Mouse (Mus musculus) thymus, adult 18-20 months (tissue): ENCODE measurements around the gene Endov.
A peak's percentile ranks its signal among the peaks of the same experiment; 100 is the strongest.

Source experiments
- DNase-seq, 2 experiments: peaks; one replicate each; pipeline ENCODE4 v3.0.0; 2022; ENCODE audit warnings: mixed read lengths in 2 of 2

The Endov gene

GRCm38 (mm10) chr11:119519387-119519786, 28.2 kb downstream of the Endov start:
- DNase-seq: no peak

- no peak for DNase-seq
Observed at GRCm38 (mm10) chr11:119520005-119520712, 29.0 kb downstream of the Endov start.

DNA sequence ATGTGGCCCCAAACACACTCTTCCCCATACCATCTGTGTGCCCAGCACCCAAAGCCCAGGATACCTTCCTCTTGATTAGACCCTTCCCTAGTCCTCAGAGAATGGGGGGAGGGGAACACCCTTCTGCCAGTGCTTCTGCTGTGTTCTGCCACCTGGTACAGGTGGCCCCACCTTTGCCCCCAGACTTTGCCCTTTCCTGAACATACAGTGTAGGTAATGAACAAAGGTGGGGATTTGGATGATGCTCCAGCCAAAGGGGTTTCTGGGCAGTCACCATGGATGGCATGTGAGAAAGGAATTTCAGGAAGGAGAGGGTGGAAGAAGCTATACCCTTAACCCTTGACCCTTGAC, 29.5 kb downstream of the Endov start:
- no peak for DNase-seq

GRCm38 (mm10) chr11:119521920-119522710, 31.0 kb downstream of the Endov start:
- no peak for DNase-seq

DNA sequence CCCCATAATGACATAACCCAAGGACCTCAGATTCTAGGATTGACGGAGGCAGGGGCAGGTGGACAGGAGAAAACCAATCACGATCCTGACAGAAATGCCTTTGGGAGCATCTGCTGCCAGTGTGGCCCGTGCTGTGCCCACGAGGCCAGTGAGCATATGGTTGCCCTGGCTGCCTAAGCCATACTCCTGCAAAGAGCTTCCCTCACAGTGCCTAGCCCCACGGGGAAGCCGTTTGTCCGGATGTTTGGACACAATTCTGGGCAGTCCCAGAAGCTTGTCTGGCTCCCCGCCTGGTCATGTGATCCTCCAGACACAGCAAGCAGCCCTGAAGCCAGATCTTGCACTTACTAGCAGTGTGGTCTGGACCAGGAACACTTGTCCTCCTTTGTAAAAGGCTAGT, 31.6 kb downstream of the Endov start:
- DNase-seq: no peak

DNA sequence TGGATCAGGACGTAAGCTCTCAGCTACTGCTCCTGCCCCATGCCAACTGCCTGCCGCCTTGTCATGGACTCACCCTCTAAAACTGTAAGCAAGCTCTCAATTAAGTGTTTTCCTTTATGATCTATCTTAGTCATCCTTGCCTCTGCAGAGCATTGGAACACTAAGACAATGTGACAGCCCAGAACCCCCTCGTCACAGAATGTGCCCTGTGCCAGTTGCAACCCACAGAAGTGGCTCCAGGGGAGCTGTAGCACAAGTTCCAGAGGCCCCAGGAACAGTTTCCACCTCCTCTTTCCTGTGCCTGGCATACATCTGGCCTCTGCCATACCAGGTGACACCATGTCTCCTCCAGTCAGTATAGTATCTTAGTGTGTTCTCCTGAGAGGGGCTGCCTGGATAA, 32.2 kb downstream of the Endov start:
- DNase-seq: no peak

DNA sequence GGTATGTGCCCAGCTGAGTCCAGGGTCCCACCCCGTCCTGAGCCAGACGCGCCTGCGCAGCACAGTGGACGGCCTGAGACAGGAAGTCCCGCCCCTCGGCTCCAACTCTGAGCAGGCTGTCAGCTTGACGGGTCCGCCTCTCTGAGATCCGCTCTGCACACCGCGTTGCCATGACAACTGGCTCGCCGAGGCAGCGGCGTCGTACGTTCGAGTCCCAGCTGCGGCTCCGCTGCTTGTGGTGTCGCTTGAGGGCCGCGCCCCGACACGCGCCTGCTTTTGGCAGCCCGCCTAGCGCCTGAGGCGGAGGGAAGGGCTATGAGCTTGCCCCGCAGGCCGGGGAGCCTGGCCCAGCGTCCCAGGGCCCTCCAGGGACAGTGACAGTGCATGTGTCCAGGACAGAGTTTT, 33.4 kb downstream of the Endov start:
- peak; percentile 77 to 83 for DNase-seq

- DNase-seq: no peak
Observed at GRCm38 (mm10) chr11:119526068-119526966, 35.2 kb downstream of the Endov start.

GRCm38 (mm10) chr11:119528930-119529329, 37.8 kb downstream of the Endov start:
- DNase-seq: no peak

- DNase-seq: no peak
Observed at GRCm38 (mm10) chr11:119532460-119532859, 41.3 kb downstream of the Endov start.

DNA sequence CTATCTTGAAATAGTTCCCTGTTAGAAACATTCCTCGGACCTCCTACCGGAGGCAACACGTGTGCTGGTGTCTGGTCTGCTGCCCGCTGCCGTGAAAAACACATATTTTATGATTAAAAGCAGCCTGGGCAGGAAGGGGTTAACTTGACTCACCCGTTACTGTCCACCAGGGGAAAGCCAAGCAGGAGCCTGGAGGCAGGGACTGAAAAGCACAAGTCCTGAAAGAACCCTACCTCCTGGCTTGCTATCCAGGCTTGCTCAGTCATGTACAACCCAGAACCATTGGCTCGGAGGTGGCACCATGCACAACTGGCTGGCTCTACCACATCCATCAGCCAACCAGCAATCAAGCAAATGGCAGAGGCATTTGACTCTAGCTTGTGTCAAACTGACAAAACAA, 42.6 kb downstream of the Endov start:
- no peak for DNase-seq

GRCm38 (mm10) chr11:119539944-119540343, 48.8 kb downstream of the Endov start:
- no peak for DNase-seq

- DNase-seq: no peak
Observed at GRCm38 (mm10) chr11:119540560-119540959, 49.4 kb downstream of the Endov start.

GRCm38 (mm10) chr11:119541082-119541481, 49.9 kb downstream of the Endov start:
- DNase-seq: no peak

- DNase-seq: no peak
Observed at GRCm38 (mm10) chr11:119542371-119542770, 51.2 kb downstream of the Endov start.

- no peak for DNase-seq
Observed at GRCm38 (mm10) chr11:119542886-119543285, 51.7 kb downstream of the Endov start.

- no peak for DNase-seq
Observed at GRCm38 (mm10) chr11:119543816-119544517, 52.8 kb downstream of the Endov start.

- no peak for DNase-seq
Observed at GRCm38 (mm10) chr11:119544518-119545105, 53.5 kb downstream of the Endov start.

DNA sequence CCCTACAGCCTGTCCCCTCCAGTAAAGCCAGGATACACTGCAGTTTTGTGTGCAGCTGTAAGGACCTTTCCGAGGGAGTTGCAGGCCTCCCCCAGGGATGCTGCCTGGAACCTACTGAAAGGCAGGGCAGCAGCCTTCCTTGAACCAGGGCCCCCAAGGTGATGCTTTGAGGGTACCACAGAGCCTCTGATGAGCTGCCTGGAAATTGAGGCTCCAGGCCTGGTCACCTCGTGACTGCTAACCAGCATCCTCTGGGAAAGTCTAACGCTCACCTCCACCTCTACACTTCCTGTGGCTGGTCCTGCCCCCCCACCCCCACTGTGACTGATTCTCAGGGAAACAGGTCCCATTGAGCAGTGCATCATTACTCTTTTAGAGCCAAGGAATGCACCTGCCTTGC, 54.1 kb downstream of the Endov start:
- DNase-seq: no peak

DNA sequence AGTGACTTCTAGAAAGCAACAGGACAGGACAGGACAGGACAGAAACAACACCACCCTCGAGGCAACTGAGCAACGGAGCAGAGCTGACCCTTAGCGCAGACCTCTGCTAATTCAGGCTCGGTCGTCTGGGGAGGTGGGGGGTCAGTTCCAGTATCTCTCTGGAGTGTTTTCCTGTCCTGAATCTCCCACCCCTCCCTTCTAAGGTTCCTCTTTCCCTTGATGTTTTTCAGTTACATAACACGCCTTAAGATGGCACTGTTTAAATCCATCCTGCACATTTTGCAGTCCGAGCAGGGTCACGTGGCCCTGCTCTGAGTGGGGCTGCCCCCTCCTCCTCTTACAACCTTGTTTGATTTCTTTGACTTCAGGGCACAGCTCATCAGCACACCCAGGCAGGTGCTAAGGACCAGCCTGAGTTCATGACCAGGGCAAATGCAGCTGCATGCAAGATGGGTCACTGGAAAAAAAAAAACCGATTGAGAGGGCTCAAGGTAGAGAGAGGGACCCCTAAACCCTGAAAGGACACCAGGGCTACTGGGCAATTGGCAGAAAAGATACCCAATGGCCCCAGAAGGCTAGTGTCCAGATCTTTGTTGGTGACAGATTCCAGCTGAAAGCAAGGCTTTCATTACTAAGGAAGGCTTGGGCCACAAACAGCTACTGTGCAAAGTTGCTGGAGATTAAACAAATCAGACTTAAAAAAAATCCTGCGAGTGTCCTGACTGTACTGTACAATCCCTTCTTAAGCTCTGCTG, 54.8 kb downstream of the Endov start:
- no peak for DNase-seq

DNA sequence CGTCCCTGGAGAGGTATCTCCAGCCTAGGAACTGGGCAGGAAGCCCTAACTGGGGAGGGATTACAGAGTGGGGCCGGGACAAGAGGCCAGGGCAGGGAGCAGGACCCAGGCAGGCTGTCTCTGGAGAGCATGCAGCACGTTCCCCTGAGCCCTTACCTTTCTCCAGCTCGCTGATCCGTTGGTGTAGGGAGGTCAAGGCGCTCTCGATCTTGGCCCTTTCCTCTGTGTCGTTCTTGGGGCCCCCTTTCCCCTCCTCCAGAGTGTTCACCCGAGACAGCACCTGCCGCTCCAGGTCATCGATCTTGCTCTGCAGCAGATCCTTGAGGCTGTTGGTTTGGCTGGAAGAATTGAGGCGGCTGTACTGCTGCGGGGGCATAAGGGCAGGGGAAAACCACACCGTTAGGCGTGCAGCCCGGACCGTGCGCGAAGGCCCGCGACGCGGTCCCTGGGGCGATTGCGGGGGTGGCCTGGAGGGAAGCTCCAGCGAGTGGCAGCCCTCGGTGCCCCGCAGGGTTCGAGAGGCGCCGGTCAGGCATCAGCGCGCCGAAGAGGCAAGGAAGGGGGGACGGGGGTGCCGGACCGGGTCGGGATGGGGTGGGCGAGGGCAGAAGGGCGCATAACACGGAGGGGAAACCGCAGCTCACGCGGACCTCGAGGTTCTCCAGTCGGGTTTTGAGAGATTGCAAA, 55.5 kb downstream of the Endov start:
- no peak for DNase-seq
